In genomic region chr17:29394106-29394760, GRCm38 (mm10) we compare ENCODE assay signal across 8 mouse cellular contexts. TPM values are rescaled to one million over a fixed set of nuclear protein-coding genes. Genes with fewer than 3 reads are reported as not detected.
DNase-seq lines count a peak whose midpoint lies in the region; ATAC-seq lines count a peak whose summit lies in the region.

No protein-coding gene starts in this region.

- peak; percentile 33 for ATAC-seq in megakaryocyte, adult 5-6 weeks (ENCODE audit: poor library complexity, severe bottlenecking)

- peak; percentile 56 for DNase-seq in lung, postnatal 36 days
- no peak for DNase-seq in lung, postnatal 10 days
- DNase-seq in adrenal gland, postnatal 25 days = peak; percentile 46
- peak; percentile 53 for DNase-seq in thymus, postnatal 4 days
- no peak for DNase-seq in frontal cortex, adult 2 months (ENCODE audit: extremely low spot score in 1 of 2, low spot score in 1 of 2)
- DNase-seq in urinary bladder, postnatal 36 days (ENCODE audit: low spot score in 2 of 2) = no peak
- no peak for DNase-seq in layer of hippocampus, adult 8-10 months (ENCODE audit: low spot score in 2 of 2)

RNA-seq across cellular contexts. Expression of gene Fgd2, which starts 33.5 kb away (rescaled TPM):
- total RNA-seq in adrenal gland, postnatal 25 days (2021) = 1.6 and 3.0 TPM in 2 replicates
- total RNA-seq in megakaryocyte, adult 5-6 weeks (2015) = 44.8 and 47.7 TPM in 2 replicates
- total RNA-seq in megakaryocyte, adult 5-6 weeks (2017) = 45.5 and 48.0 TPM in 2 replicates
- 11.0 and 14.7 TPM in 2 replicates for polyA plus RNA-seq in frontal cortex, adult 2 months (2012; rRNA removed)
- 10 to 100 TPM in 2 of 4 experiments, 1 to 10 TPM in 2; 5.5 to 13.8 (median 10.3) TPM for total RNA-seq in layer of hippocampus, adult 8-10 months (2022)

RNA-seq across cellular contexts. Expression of gene Mtch1, which starts 46.5 kb away (rescaled TPM):
- total RNA-seq in adrenal gland, postnatal 25 days (2021) = 231 and 242 TPM in 2 replicates
- 111 and 128 TPM in 2 replicates for total RNA-seq in megakaryocyte, adult 5-6 weeks (2015)
- total RNA-seq in megakaryocyte, adult 5-6 weeks (2017) = 84.1 and 107 TPM in 2 replicates
- polyA plus RNA-seq in frontal cortex, adult 2 months (2012; rRNA removed) = 548 and 552 TPM in 2 replicates
- 100 to 1,000 TPM; 562 to 622 (median 577) TPM for total RNA-seq in layer of hippocampus, adult 8-10 months (2022)

Comparison
In these comparisons a context has a peak if more than half of its experiments do, and no peak if none do; other contexts are left out.
1. DNase-seq: peak in lung, postnatal 36 days (single experiment), adrenal gland, postnatal 25 days (single experiment) and thymus, postnatal 4 days (single experiment); none in lung, postnatal 10 days (single experiment), frontal cortex, adult 2 months (0 of 2), urinary bladder, postnatal 36 days (0 of 2) and layer of hippocampus, adult 8-10 months (0 of 2).